Mouse (Mus musculus): ENCODE measurements around the gene Rnf223.
"Not testable (repeated sequence)": the region's sequence is repeated elsewhere in the genome, so short reads cannot be mapped to it uniquely, and the experiment has no call there.

The Rnf223 gene

GRCm38 (mm10) chr4:156128746-156129145 lies 1.6 kb upstream of the Rnf223 start:
- DNase-seq (ENCODE audit: extremely low spot score, low read depth, low spot score), result no peak

- DNase-seq (ENCODE audit: extremely low spot score, low read depth, low spot score), result no peak
These were observed 627 bp downstream of the Rnf223 start for GRCm38 (mm10) chr4:156130940-156131339.

GRCm38 (mm10) chr4:156133334-156133733 lies 3.0 kb downstream of the Rnf223 start:
- no peak for DNase-seq (ENCODE audit: extremely low spot score, low read depth, low spot score)

- DNase-seq (ENCODE audit: extremely low spot score, low read depth, low spot score), result no peak
These were observed 3.8 kb downstream of the Rnf223 start for GRCm38 (mm10) chr4:156133943-156134605.

- no peak for DNase-seq (ENCODE audit: extremely low spot score, low read depth, low spot score)
These were observed 4.8 kb downstream of the Rnf223 start for GRCm38 (mm10) chr4:156135112-156135511.

- DNase-seq (ENCODE audit: extremely low spot score, low read depth, low spot score), result no peak
These were observed 5.5 kb downstream of the Rnf223 start for GRCm38 (mm10) chr4:156135801-156136200.

GRCm38 (mm10) chr4:156136285-156137100 lies 6.2 kb downstream of the Rnf223 start:
- DNase-seq (ENCODE audit: extremely low spot score, low read depth, low spot score), result no peak

- not testable (repeated sequence) for DNase-seq (ENCODE audit: extremely low spot score, low read depth, low spot score)
These were observed 20.6 kb downstream of the Rnf223 start for GRCm38 (mm10) chr4:156150887-156151286.

GRCm38 (mm10) chr4:156154771-156155170 lies 24.5 kb downstream of the Rnf223 start:
- DNase-seq (ENCODE audit: extremely low spot score, low read depth, low spot score), result no peak

GRCm38 (mm10) chr4:156166477-156166876 lies 36.2 kb downstream of the Rnf223 start:
- no peak for DNase-seq (ENCODE audit: extremely low spot score, low read depth, low spot score)

- DNase-seq (ENCODE audit: extremely low spot score, low read depth, low spot score), result no peak
These were observed 38.3 kb downstream of the Rnf223 start for GRCm38 (mm10) chr4:156168611-156169010.

- DNase-seq (ENCODE audit: extremely low spot score, low read depth, low spot score), result no peak
These were observed 38.8 kb downstream of the Rnf223 start for GRCm38 (mm10) chr4:156169129-156169528.

- no peak for DNase-seq (ENCODE audit: extremely low spot score, low read depth, low spot score)
These were observed 41.5 kb downstream of the Rnf223 start for GRCm38 (mm10) chr4:156171828-156172227.

GRCm38 (mm10) chr4:156177630-156178029 lies 47.3 kb downstream of the Rnf223 start:
- DNase-seq (ENCODE audit: extremely low spot score, low read depth, low spot score), result no peak

Data from hindlimb bud, embryonic 11.5 days (tissue).